Mouse (Mus musculus): ENCODE measurements around the gene Hint2.

The Hint2 gene

DNA sequence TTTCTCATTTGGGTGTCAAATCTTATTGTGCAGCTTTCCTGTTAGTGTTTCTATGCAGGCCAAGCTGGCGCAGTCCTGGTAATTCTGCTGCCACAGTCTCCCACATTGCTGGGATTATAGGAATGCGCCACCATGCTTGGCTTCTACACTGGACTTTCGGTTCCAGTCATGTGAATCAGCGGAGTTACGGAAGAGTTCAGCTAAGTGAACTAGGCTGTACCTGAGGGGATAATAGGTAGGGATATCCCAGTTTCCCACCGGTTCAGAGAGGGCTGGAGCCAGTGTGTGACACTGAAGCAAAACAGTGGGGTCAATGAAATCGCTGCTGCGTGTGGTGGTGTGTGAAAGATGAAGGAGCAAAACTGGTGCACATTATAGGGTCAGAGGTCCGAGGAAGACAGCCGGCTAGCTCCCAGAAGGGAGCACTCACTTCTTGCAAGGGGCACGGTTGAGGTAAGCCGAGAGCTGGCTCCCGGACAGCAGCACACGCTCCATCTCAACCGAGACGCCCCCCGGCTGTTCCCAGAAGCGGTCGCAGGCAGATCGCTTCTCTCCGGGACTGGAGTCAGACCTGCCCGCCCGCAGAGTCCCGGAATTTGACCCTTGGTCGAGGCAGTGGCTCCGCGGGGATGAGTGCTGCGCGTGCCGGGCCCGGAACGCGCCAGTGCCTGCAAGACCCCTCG lies 469 bp downstream of the Hint2 start:
- no peak for DNase-seq (ENCODE audit: extremely low spot score)

GRCm38 (mm10) chr4:43653161-43654015 lies 2.9 kb downstream of the Hint2 start, which contains the start of gene Spag8:
Gene Spag8 (minus strand): TSS chr4:43653594.
- peak; percentile 73 for DNase-seq (ENCODE audit: extremely low spot score)

- DNase-seq (ENCODE audit: extremely low spot score) = no peak
Measured at GRCm38 (mm10) chr4:43652726-43653125, 3.5 kb downstream of the Hint2 start.

DNA sequence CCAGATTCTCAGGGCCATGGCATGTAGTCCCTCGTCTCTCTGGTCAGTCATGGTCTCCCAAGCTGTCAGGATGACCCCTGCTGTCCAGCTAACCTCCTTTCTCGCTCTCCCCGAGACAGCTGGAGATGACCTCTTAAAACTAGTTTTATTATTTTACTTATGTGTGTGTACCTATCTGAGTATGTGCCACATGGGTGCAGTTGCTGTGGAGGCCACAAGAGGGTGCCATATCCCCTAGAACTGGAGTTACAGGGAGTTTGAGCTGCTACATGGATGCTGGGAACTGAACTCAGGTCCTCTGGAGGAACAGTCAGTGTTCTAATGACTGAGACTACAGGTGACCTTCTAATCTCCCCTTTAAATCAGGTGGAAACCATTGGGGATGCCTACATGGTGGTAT lies 6.5 kb downstream of the Hint2 start:
- no peak for DNase-seq (ENCODE audit: extremely low spot score)

GRCm38 (mm10) chr4:43640491-43640890 lies 15.8 kb downstream of the Hint2 start:
- DNase-seq (ENCODE audit: extremely low spot score) = no peak

- DNase-seq (ENCODE audit: extremely low spot score) = no peak
Measured at GRCm38 (mm10) chr4:43640076-43640475, 16.2 kb downstream of the Hint2 start.

- no peak for DNase-seq (ENCODE audit: extremely low spot score)
Measured at GRCm38 (mm10) chr4:43636751-43637150, 19.5 kb downstream of the Hint2 start.

GRCm38 (mm10) chr4:43634621-43635374 lies 21.5 kb downstream of the Hint2 start:
- no peak for DNase-seq (ENCODE audit: extremely low spot score)

DNA sequence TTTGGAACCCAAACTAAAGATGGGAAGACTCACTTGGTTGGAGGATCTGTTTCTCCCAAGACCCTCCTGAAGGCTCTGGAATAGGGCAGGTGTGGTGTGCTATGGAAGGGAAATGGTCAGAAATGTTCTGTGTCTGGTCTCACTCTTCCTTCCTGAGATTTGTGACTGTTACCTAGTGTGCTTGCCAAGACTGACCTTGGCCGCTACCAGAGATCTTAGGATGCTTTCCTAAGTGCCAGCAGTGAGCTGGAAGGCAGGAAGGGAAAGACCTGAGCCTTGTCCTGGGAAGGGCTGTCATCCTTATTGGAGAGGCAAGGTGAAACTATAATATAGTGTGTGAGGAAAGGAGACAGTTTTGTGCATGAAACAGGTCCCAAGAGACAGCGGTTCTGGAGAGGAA lies 22.5 kb downstream of the Hint2 start:
- no peak for DNase-seq (ENCODE audit: extremely low spot score)

DNA sequence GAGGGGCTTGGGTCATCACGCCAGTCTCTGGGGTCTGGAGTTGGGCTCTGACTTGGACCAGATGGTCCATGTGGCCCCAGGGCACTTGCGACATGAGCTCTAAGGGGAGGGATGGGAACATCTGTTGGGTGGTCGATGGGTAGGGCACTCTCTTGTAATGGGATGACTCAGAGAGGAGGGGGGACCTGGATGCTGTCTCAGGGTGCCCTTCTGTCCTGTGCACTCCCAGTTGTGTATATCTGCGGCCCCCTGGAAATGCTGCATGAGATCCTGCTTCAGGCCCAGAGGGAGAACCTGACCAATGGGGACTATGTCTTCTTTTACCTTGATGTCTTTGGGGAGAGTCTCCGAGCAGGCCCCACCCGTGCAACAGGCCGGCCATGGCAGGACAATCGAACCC lies 23.0 kb downstream of the Hint2 start:
- DNase-seq (ENCODE audit: extremely low spot score) = no peak

DNA sequence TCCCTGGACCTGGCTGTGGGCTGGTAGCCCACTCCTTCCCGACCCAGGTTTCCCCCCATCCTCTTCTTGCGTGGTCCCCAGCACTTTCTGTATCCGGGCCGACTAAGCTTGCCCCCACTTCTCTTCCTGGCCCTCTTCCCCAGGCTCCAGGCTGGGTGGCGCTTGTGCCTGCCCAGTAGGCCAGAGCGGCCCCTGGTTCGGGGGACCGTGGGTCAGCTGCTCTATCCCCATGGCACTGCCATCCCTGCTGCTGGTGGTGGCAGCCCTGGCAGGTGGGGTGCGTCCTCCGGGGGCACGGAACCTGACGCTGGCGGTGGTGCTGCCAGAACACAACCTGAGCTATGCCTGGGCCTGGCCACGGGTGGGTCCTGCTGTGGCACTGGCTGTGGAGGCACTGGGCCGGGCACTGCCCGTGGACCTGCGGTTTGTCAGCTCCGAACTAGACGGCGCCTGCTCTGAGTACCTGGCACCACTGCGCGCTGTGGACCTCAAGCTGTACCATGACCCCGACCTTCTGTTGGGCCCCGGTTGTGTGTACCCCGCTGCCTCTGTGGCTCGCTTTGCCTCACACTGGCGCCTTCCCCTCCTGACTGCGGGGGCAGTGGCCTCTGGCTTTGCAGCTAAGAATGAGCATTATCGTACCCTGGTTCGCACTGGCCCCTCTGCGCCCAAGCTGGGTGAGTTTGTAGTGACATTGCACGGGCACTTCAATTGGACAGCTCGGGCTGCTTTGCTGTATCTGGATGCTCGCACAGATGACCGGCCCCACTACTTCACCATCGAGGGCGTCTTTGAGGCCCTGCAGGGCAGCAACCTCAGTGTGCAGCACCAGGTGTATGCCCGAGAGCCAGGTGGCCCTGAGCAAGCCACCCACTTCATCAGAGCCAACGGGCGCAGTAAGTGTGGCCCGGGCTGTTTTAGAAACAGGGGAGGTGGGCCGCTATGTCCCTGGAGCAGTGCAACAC lies 24.0 kb downstream of the Hint2 start:
- peak; percentile 3 for DNase-seq (ENCODE audit: extremely low spot score)

GRCm38 (mm10) chr4:43631046-43631955 lies 25.0 kb downstream of the Hint2 start, which contains the start of gene Npr2:
Gene Npr2 (plus strand): TSS chr4:43631935.
- DNase-seq (ENCODE audit: extremely low spot score) = peak; percentile 67

- DNase-seq (ENCODE audit: extremely low spot score) = no peak
Measured at GRCm38 (mm10) chr4:43630671-43631045, 25.6 kb downstream of the Hint2 start.

GRCm38 (mm10) chr4:43630030-43630581 lies 26.2 kb downstream of the Hint2 start:
- peak; percentile 83 for DNase-seq (ENCODE audit: extremely low spot score)

- DNase-seq (ENCODE audit: extremely low spot score) = peak; percentile 22
Measured at GRCm38 (mm10) chr4:43629106-43629817, 27.0 kb downstream of the Hint2 start.

GRCm38 (mm10) chr4:43620146-43620778 lies 36.0 kb downstream of the Hint2 start:
- DNase-seq (ENCODE audit: extremely low spot score) = no peak

DNA sequence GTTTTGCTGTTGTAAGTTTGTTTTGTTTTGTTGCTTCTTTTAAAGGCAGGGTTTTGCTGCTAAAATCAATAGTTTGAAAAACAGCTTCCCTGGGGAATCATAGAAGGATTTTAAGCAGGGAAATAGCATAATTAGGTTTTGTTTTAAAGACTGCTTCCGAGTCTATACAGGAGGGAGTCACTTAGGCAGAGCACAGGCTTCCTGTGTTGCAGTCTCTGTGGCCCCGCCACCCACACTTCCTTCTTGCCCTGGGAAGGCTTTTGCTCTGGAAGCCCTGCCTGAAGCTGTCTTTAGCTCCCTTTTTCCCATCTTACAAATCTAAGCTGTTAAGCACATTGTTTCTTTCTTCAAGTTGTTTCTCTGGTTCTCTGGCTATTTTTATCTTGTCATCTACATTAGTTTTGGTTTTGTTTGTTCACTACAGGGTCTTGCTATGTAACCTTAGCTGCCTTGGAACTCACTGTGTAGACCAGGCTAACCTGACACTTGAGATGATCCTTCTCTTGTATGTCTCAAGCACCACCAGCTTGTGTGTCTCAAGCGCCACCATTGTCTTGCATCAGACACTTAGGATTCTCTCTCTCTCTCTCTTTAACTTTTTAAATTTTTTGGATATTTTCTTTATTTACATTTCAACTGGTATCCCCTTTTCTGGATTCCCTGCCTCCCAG lies 43.1 kb downstream of the Hint2 start:
- DNase-seq (ENCODE audit: extremely low spot score) = no peak

GRCm38 (mm10) chr4:43612534-43612933 lies 43.7 kb downstream of the Hint2 start:
- no peak for DNase-seq (ENCODE audit: extremely low spot score)

Data from embryo, embryonic 9.5 days (tissue).